Mouse (Mus musculus) left cerebral cortex, postnatal 25 days (tissue): ENCODE measurements around the gene Mettl26. TPM values are rescaled to one million over a fixed set of nuclear protein-coding genes. Genes with fewer than 3 reads are reported as not detected.
"Not testable (repeated sequence)": the region's sequence is repeated elsewhere in the genome, so short reads cannot be mapped to it uniquely, and the experiment has no call there.

ENCODE experiments used
- DNase-seq, 2 experiments: peaks; one replicate each; pipeline ENCODE4 v3.0.0; 2022; ENCODE audit warnings: low spot score in 2 of 2, mixed read lengths in 1 of 2
- intact Hi-C: fragments of 180-260 bp; cut with DNase I; formaldehyde crosslinking; loops from one replicate; pipeline ENCODE4 v1.15.1; 2025
- total RNA-seq, 2 experiments: library from RNA; stranded (reverse); gene quantifications; 2 replicates each; pipeline ENCODE4 v1.2.3; 2021

Gene Mettl26
- total RNA-seq, 2 experiments from 2014 or later = 34.8 to 38.1 TPM

DNA sequence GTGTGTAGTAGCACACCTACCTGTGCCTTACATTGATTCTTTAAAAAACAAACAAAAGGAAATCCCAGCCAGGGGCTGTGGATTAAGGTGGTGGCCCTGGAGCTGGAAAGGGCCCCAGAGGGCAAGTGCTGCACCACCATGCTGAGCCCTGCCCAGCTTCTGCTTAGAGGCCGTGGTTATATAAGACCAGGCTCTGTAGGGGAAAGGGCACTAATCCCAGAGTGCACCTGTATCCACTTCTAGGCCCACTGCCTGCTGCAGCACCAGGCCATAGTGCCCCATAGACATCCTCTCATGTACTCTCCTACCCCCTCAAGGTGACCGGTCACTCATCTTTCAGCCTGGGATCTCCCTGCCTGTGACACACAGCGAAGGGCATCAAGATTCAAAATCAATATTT, 8.7 kb upstream of the Mettl26 start:
- intact Hi-C loops = no loop called here
- DNase-seq = no peak

DNA sequence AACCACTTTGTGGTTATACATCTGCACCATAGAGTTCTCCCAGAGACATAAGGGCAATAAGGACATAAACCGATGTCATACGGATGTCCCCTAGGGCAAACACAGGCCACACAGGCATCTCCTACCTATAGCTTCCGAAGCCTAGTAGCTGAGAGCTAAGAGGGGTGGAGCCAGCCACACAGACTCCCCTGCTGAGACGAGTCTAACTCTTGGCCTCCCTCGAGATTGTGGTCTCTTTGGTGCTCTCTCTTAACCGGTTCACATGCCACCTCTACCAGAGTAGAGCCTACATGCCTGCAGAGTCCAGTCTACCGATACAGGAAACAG, 7.4 kb upstream of the Mettl26 start:
- no peak for DNase-seq
- intact Hi-C loops = no loop called here

DNA sequence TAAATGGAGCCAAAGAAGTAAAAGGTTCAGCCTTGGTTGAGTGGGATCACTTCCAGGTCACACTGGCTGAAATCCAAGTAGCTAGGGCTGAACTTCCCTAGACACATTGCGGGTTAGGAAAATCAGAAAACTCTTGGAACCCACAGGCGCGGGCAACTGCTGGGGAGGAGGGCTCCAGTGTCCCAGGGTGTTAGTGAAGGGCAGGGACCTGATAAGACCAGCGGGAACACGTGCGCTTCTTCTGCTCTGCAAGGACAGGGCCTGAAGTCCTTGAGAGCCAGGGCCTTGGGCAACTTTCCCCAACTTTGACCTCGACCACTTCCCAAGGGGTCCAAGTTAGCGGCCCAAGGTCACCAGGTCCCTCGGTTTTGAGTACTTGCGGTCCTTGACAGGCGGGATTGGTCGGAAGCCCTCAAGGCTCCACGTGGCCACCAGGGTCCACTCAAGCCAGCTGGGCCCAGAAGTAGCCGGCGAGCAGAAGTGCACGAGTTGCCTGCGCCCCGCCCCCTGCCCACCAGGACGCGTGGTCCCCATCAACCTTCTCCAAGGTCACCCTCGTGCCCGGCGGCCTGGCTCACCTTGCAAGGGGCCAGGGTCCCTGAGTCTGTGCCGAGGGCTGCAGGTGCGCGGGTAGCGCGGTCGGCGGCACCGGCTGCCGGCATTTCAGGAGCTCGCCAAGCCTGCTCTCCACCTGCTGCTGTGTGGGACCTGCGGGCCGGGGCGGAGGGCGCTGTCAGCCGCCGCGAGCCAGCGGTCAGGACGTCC, 6.9 kb upstream of the Mettl26 start:
- no peak for DNase-seq
- intact Hi-C loops = no loop called here

DNA sequence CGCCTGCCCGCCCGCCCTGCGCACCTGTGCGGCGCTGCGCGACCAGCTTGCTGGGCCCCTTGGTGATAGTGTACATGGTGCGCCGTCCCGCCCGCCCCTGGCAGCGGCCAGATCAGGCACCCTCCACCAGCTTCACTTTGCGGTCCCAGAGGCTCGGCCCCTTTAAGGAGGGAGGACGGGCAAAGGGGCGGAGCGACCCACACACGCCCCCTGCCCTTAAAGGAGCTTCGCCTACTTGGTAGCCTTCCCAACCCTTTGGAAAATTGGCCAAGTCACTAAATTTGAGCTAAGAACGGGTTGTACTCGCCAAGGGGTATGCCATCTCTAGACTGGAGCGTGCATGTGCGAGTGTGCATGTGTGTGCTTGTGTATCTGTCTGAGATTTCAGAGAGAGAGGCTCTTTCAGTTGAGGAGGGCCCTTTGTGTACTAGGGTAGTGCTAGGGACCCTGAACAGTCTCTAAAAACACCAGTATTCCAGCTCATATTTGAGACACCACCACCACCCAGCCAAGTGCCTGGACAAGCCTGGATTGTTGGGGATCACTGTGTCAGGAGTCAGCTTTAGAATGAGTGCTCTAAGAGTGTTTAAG, 6.2 kb upstream of the Mettl26 start, which contains the start of gene Mcrip2:
TSS of gene Mcrip2 (minus strand) at position 164 of the 591 bp plus-strand sequence.
- intact Hi-C loops = no loop called here

DNA sequence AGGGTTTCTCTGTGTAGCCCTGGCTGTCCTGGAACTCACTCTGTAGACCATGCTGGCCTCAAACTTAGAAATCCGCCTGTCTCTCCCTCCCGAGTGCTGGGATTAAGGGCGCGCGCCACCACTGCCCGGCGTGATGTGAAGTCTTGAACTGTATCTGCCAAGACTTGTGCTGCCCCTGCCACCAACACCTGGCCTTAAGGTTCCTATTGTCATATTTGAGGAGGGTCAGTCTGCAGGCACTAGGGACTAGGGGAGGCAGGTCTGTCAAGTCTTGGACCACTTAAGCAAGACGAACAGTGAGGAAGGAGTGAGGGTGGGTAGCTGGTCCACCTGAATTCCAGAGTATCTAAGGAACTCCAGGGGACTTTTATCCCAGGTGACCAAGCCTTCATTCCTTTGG, 5.4 kb upstream of the Mettl26 start:
- DNase-seq = no peak
- intact Hi-C loops = no loop called here

More for the DNA sequence above, 6.2 kb upstream of the Mettl26 start, which contains the start of gene Mcrip2:
- peak; percentile 81 to 86 for DNase-seq

DNA sequence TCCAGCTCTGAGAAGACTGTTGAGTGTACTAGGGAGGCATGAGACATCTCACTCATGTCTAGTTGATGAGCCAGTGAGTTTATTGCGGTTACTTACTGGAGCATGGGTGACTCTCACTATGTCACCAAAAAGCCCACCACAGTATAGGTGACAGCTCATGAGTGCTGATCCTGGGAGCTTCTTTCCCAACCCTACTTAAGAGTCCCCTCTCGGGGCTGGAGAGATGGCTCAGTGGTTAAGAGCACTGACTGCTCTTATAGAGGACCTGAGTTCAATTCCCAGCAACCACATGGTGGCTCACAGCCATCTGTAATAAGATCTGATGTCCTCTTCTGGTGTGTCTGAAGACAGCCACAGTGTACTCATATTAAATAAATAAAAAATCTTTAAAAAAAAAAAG, 4.9 kb upstream of the Mettl26 start:
- intact Hi-C loops = no loop called here
- DNase-seq = no peak

DNA sequence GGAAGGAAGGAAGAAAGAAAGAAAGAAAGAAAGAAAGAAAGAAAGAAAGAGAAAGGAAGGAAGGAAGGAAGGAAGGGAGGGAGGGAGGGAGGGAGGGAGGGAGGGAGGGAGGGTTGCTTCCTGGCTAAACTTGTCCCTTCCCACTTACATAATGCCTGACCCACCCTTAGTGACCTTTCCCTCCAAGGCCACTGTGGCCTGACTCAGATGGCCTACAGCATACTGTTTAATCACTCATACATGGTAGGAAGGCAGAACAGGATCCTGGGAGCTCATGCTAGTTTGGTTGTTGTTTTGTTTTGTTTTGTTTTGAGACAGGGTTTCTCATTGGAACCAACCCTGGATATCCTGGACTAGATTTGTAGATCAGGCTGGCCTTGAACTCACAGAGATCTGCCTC, 3.3 kb upstream of the Mettl26 start:
- DNase-seq, intact Hi-C loops: not testable (repeated sequence)

DNA sequence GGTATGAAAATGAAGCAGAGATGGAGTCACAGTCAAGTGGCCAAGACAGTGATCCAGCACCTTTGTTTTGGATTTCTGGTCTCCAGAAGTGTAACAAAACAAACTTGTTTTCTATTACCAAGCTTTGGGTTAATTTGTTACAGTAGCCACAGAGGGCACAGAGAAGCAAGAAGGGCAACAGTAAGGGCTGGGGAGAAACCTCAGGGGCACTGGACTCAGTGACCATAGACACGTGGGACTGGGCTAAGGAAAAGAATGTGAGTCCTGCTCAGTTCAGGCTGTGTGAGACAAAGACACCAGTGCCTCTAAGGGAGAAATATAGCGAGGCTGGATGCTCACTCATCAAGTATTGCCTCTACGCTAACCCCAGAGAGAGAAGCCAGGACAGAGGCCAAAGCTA, 2.2 kb upstream of the Mettl26 start:
- no peak for DNase-seq
- intact Hi-C loops = no loop called here

DNA sequence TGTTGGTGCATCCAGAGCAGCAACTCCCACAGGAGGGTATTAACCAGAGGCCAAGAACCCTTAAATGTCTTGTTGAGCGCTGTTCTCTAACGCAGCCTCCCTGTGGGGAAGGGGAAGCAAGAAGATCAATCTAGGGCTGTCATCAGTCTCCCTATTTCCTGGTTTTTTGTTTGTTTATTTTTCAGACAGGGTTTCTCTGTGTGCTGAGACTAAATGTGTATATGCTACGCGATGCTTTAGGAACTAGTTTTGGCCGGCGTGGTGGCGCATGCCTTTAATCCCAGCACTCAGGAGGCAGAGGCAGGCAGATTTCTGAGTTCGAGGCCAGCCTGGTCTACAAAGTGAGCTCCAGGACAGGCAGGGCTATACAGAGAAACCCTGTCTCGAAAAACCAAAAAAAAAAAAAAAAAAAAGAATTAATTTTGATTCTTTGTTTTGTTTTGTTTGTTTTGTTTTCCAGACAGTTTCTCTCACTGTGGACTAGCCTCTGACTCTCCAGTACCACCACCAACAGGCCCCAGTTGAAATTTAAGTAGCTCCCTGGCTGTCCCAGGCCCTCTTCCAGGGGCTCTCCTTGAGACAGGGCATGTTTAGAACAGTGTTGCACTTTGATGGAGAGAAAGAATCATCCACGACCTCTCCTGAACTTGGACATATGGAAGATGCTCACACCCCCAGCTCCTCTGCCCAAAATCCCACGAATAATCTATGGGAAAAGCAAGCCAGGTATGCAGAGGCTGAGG, 1.3 kb upstream of the Mettl26 start:
- intact Hi-C loops = no loop called here
- no peak for DNase-seq

DNA sequence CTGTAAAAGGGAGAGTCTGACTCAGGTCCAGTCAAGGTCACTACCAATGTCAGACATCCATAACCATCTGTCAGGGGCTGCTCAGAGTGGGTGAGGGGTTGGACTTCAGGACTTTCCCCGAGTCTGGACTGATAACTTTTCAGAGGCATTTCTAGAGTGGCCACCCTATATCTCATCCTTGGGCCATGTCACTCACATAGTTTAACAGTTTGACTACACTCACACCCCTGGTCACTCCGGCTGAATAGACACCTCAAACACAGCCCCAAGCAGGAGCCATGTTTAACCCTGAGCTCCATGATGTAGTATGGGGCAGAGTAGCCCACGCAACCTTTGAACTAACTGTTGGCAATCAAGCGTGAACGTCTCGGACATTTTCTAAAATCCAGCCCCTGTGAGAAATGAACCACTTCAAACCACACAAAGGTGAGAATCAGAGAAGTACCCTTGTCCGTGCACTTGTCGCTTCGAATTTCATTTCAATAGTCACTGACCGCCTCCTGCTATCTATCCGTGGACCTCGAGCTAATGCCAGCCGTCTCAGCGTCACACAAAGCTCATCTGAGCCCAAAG, 640 bp upstream of the Mettl26 start:
- intact Hi-C loops = no loop called here
- no peak for DNase-seq

DNA sequence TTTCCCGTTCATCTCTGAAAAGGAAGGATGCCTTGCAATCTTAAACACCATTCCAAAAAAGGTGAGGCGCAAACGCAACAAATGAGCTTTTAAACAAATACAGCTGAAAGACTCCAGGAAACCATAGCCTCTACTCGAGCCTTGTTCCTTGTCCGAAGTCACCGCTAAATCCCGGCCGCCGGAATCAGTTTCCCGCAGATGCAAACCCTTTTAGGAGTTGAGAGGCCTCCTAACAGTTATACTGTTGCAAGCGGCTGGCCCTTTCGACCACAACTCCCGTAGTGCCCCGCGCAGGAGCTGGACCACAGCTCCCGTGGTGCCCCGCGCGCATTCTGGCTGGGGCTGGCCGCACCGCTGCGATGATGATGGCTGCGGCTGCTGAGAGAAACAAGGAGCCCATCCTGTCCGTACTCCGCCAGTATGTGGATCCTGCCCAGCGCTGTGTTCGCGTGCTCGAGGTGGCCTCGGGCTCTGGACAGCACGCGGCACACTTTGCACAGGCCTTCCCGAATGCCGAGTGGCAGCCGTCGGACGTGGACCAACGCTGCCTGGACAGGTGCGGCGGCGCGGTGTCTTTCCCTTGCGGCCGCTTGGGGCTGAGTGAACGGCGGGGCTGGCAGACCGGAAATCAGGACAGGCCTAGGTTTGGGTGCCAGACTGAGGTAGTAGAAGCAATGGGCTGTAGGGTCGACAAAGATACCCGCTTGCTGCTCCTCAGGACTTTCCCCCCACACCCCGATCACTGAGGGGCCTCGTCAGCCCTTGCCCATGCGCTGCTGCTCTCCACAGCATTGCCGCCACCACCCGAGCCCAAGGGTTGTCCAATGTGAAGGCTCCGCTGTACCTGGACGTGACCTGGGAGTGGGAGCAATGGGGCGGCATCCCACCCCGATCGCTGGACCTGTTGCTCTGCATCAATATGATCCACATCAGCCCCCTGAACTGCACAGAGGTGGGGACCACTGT, 580 bp downstream of the Mettl26 start:
- intact Hi-C loops = no loop called here
- peak; percentile 91 to 95 for DNase-seq

DNA sequence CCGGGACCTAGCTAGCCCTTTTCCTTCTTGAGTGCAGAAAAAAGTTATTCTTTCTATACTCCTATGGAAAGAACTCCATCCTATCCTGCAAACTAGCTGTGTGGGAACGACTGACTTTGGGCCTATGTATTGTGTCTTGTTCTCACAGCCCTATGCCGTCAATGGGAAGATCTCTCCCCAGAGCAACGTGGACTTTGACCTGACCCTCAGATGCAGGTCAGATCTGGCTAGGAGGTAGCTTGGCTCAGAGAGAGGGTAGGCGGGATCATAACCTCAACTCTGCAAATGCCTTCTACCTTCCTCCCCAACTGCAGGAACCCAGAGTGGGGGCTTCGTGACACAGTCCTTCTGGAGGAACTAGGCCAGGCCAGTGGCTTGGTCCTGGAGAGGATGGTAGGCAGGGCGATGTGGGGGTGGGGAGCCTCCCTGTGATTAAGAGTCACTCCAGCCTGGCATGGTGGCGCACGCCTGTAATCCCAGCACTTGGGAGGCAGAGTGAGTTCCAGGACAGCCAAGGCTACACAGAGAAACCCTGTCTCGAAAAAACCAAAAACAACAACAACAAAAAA, 1.6 kb downstream of the Mettl26 start:
- no peak for DNase-seq
- intact Hi-C loops = no loop called here

DNA sequence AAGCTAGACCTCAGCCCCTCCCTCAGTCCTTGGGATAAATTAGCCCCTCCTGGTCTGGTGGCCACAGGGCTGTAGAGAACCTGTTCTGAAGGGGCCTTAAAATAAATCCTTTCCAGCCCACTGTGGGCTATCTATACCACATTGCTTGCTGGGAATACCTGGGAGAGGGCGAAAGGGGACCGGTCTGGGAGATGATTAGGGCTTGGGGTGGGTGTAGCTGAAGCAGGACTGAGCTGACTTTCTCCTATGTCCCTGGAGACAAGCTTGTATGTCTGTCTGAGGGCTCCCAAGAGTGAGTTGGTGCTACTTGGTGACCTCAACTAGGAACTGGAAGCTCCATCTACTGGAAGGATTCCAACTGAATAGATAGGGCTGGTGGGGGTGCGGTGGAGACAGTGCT, 2.2 kb downstream of the Mettl26 start:
- DNase-seq = no peak
- intact Hi-C loops = no loop called here

DNA sequence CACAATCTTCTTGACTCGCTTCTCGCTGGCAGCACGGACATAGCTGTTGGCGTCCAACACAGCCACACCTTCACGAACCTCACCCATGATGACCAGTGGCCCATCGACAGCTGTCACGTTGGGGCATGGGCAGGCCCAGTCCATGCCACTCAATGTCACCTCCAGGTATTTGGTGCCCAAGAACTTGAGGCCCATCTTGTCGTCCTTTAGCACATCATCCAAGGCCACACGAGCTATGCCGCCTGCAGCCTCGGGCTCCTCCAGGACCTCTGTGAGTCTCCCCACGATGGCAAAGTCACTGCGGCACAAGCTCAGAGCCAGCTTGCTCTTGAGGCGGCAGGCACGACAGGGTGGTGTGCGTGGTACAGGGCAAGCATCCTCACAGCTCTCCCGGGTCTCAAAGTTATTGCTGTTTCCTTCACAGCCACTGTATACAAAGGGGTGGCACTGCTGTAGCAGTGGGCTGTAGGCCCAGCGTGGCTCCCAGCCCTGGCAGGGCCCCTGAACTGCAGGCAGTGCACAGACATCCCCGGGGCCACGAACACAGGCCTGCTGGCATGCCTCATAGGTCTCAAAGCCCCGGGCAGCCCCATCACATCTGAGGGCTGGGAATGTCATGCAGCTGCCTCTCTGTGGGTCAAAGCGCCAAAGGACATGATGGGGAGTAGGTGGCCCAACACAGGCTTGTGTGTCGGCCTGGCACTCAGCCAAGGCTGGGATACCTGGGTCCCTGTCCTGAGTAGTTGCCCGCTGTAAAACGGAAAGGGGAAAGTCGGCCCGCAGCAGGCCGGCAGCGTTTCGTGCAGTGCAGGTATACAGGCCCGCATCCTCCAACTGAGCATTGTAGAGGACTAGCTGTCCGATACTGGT, 3.1 kb downstream of the Mettl26 start:
- intact Hi-C loops = no loop called here
- DNase-seq = no peak

DNA sequence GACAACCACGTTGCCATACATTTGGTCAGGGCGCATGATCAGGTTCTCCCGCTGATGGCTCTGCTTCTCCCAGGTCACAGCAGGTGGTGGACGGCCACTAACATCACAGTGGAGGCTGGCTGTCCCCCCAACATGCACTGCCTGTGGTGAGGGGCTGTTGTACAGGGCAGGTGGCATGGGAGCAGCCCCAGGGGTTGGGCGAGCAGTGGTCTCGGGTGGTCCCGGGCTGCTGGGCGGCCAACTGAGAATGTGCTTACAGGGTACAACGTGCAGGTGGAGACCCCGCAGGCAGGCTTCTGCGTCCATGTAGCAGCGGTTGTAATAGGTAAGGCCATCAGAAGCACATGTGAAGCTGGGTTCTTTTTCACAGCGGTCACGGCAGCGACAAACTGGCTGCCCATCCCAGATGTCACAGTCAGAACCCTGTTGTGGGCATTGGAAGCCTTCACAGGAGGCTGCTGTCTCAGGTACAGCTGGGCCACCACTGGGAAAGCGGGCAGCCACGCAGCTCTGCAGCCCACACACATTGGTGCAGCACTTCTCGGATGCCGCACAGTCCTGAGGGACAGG, 3.8 kb downstream of the Mettl26 start:
- intact Hi-C loops = no loop called here

DNA sequence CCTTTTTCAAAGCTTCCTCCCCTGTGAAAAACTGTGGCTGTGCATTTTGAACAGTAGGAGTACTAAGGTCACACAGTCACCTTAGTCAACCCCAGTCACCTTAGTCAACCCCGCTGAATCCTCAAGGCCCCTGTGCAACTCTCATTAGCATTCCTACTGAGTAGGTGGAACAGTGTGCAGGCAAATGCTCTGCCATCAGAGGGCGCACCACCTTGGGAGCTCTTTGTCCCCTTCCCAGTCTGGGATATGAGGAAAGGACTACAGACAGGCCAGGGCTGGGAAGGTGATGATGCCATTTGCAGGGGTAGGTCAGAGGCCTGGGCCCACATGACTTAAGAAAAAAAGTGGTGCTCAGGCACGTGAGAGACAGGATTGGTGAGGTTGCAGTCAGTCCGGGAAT, 4.4 kb downstream of the Mettl26 start:
- intact Hi-C loops = no loop called here
- DNase-seq = peak in 1 of 2 experiments; percentile 50

More for the DNA sequence above, 3.8 kb downstream of the Mettl26 start:
- DNase-seq = no peak

DNA sequence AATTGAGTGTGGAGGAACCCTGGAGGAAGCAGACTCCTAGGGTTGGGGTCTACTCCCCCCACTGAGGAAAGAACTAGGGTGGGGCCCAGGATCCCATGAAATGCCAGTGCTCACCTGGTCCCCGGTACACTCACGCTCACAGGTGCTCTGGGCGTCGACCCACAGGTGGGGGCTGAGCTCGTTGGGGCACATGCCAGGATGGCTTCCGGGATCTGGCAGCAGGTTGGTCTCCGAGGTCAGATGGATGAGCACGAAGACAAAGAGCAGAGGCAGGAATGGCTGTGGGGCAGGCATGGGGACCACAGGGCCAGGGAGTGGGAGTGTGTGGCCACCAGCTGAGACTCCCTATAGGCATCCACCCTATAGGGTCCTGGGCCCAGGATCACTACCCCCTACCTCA, 4.9 kb downstream of the Mettl26 start:
- intact Hi-C loops = no loop called here
- DNase-seq = no peak
